Mouse (Mus musculus): ENCODE data around the gene 5031439G07Rik. TPM values are rescaled to one million over a fixed set of nuclear protein-coding genes. Genes with fewer than 3 reads are reported as not detected.

The 5031439G07Rik gene
- total and polyA plus RNA-seq, 3 experiments: 19.6 to 61.0 TPM; not detected in 1

DNA sequence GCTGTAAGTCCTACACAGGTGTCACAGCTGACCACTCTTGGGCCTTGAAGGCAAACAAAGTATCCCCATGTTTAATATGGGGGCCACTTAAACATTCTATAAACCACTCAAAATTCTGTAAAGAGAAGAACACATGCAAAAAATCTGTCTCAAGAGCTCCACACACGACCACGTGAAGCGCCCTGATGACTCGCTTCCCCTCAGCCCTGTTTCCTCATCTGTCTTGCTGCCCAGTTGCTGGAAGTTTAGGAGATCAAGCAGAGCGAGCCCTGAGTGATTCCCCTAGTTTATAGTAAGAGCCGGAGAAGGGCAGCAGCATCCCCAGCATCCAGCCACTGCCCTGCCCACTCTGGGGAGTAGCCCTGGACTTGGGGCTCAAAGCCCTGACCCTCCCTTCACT lies 28.5 kb downstream of the 5031439G07Rik start:
- TF ChIP-seq MYC (IDR thresholded peaks at IDR 0.05; ENCODE audit: low read depth, low read length) (no peak), MEF2A (IDR thresholded peaks at IDR 0.05; ENCODE audit: extremely low read depth, insufficient replicate concordance, low read depth, low read length, poor library complexity, severe bottlenecking) (no peak), TAL1 (IDR thresholded peaks at IDR 0.05; ENCODE audit: low read length) (no peak), MAFK (IDR thresholded peaks at IDR 0.05; ENCODE audit: borderline replicate concordance, low read depth, low read length) (no peak), TCF12 (IDR thresholded peaks at IDR 0.05; ENCODE audit: low read depth, low read length) (no peak), EP300 (IDR thresholded peaks at IDR 0.05; ENCODE audit: low read depth in 1 of 2, low read length in 2 of 2) (no peak)
- Histone ChIP-seq H3K36me3 (ENCODE audit: control insufficient read depth in 1 of 2, insufficient read depth in 2 of 2, low read length in 2 of 2) (no peaks in the 10 kb centered on the region), H3K27ac (ENCODE audit: control insufficient read depth, low read depth, low read length) (no peak overlapping the region), H3K4me3 (ENCODE audit: control insufficient read depth in 1 of 2, insufficient read depth in 1 of 2, low read depth in 2 of 2, low read length in 2 of 2) (no peak overlapping the region), H3K27me3 (ENCODE audit: control insufficient read depth in 1 of 2, insufficient read depth in 2 of 2, low read length in 2 of 2) (no peaks in the 10 kb centered on the region), H3K79me2 (ENCODE audit: control insufficient read depth, insufficient read depth, low read length, poor library complexity) (no peaks in the 10 kb centered on the region), H3K9ac (ENCODE audit: control insufficient read depth, low read depth, low read length, poor library complexity, severe bottlenecking) (no peak overlapping the region), H3K4me1 (ENCODE audit: control insufficient read depth in 1 of 2, insufficient read depth in 2 of 2, low read length in 2 of 2) (no peaks in the 10 kb centered on the region), H3K9me3 (replicated peaks; ENCODE audit: insufficient read depth, low read length) (no peaks in the 10 kb centered on the region)
- no peak for DNase-seq (ENCODE audit: low read depth, low spot score)

GRCm38 (mm10) chr15:84958331-84958730 lies 30.0 kb downstream of the 5031439G07Rik start:
- Histone ChIP-seq H3K27ac (ENCODE audit: control insufficient read depth, low read depth, low read length) (no peak overlapping the region), H3K4me3 (ENCODE audit: control insufficient read depth in 1 of 2, insufficient read depth in 1 of 2, low read depth in 2 of 2, low read length in 2 of 2) (no peak overlapping the region), H3K27me3 (ENCODE audit: control insufficient read depth in 1 of 2, insufficient read depth in 2 of 2, low read length in 2 of 2) (no peaks in the 10 kb centered on the region), H3K79me2 (ENCODE audit: control insufficient read depth, insufficient read depth, low read length, poor library complexity) (no peaks in the 10 kb centered on the region), H3K9ac (ENCODE audit: control insufficient read depth, low read depth, low read length, poor library complexity, severe bottlenecking) (no peak overlapping the region), H3K36me3 (ENCODE audit: control insufficient read depth in 1 of 2, insufficient read depth in 2 of 2, low read length in 2 of 2) (no peaks in the 10 kb centered on the region), H3K9me3 (replicated peaks; ENCODE audit: insufficient read depth, low read length) (no peaks in the 10 kb centered on the region), H3K4me1 (ENCODE audit: control insufficient read depth in 1 of 2, insufficient read depth in 2 of 2, low read length in 2 of 2) (no peaks in the 10 kb centered on the region)
- DNase-seq (ENCODE audit: low read depth, low spot score): no peak
- no peak for TF ChIP-seq BHLHE40 (IDR thresholded peaks at IDR 0.05; ENCODE audit: borderline replicate concordance, low read depth, low read length)
- TF ChIP-seq MYC (IDR thresholded peaks at IDR 0.05; ENCODE audit: low read depth, low read length): no peak
- TF ChIP-seq JUND (IDR thresholded peaks at IDR 0.05; ENCODE audit: low read depth, low read length): no peak

- H3K9me3 ChIP-seq (replicated peaks; ENCODE audit: insufficient read depth, low read length): no peaks in the 10 kb centered on the region
- H3K36me3 ChIP-seq (ENCODE audit: control insufficient read depth in 1 of 2, insufficient read depth in 2 of 2, low read length in 2 of 2): no peaks in the 10 kb centered on the region
- no peaks in the 10 kb centered on the region for H3K4me1 ChIP-seq (ENCODE audit: control insufficient read depth in 1 of 2, insufficient read depth in 2 of 2, low read length in 2 of 2)
- no peak for DNase-seq (ENCODE audit: low read depth, low spot score)
- no peak overlapping the region for H3K4me3 ChIP-seq (ENCODE audit: control insufficient read depth in 1 of 2, insufficient read depth in 1 of 2, low read depth in 2 of 2, low read length in 2 of 2)
- no peak overlapping the region for H3K27ac ChIP-seq (ENCODE audit: control insufficient read depth, low read depth, low read length)
- H3K9ac ChIP-seq (ENCODE audit: control insufficient read depth, low read depth, low read length, poor library complexity, severe bottlenecking): no peak overlapping the region
- no peak for TF ChIP-seq JUND (IDR thresholded peaks at IDR 0.05; ENCODE audit: low read depth, low read length)
- TF ChIP-seq CHD2 (IDR thresholded peaks at IDR 0.05; ENCODE audit: low read length): no peak
- TF ChIP-seq RCOR1 (IDR thresholded peaks at IDR 0.05; ENCODE audit: low read depth, low read length): no peak
- TF ChIP-seq UBTF (IDR thresholded peaks at IDR 0.05; ENCODE audit: borderline replicate concordance, insufficient read depth, low read depth, low read length): no peak
- no peak for TF ChIP-seq MAX (IDR thresholded peaks at IDR 0.05; ENCODE audit: low read length)
- no peak for TF ChIP-seq POLR2A (IDR thresholded peaks at IDR 0.05; ENCODE audit: control insufficient read depth in 1 of 2, insufficient read depth in 1 of 2, low read depth in 1 of 2, low read length in 2 of 2, poor library complexity in 1 of 2)
- no peak for TF ChIP-seq ZNF384 (IDR thresholded peaks at IDR 0.05; ENCODE audit: low read depth, low read length)
- TF ChIP-seq MEF2A (IDR thresholded peaks at IDR 0.05; ENCODE audit: extremely low read depth, insufficient replicate concordance, low read depth, low read length, poor library complexity, severe bottlenecking): no peak
- no peak for TF ChIP-seq POLR2AphosphoS2 (IDR thresholded peaks at IDR 0.05; ENCODE audit: low read length)
- TF ChIP-seq HCFC1 (IDR thresholded peaks at IDR 0.05; ENCODE audit: low read depth, low read length): no peak
- no peak for TF ChIP-seq ELF1 (IDR thresholded peaks at IDR 0.05; ENCODE audit: low read depth, low read length)
- no peak for TF ChIP-seq TCF12 (IDR thresholded peaks at IDR 0.05; ENCODE audit: low read depth, low read length)
- no peak for TF ChIP-seq KAT2A (conservative IDR thresholded peaks at IDR 0.05; ENCODE audit: low read depth, low read length)
- no peak for TF ChIP-seq MAFK (IDR thresholded peaks at IDR 0.05; ENCODE audit: borderline replicate concordance, low read depth, low read length)
- TF ChIP-seq E2F4 (IDR thresholded peaks at IDR 0.05; ENCODE audit: borderline replicate concordance, low read depth, low read length): no peak
- TF ChIP-seq NELFE (IDR thresholded peaks at IDR 0.05; ENCODE audit: low read depth, low read length): no peak
- no peak for TF ChIP-seq SIN3A (IDR thresholded peaks at IDR 0.05; ENCODE audit: low read length)
- no peak for TF ChIP-seq MYC (IDR thresholded peaks at IDR 0.05; ENCODE audit: low read depth, low read length)
- TF ChIP-seq EP300 (IDR thresholded peaks at IDR 0.05; ENCODE audit: low read depth in 1 of 2, low read length in 2 of 2): no peak
- H3K27me3 ChIP-seq (ENCODE audit: control insufficient read depth in 1 of 2, insufficient read depth in 2 of 2, low read length in 2 of 2): no peaks in the 10 kb centered on the region
- no peaks in the 10 kb centered on the region for H3K79me2 ChIP-seq (ENCODE audit: control insufficient read depth, insufficient read depth, low read length, poor library complexity)
Observed at GRCm38 (mm10) chr15:84957851-84958250, 30.5 kb downstream of the 5031439G07Rik start.

Measured in MEL (cell line).